Mouse (Mus musculus) CH12.LX (cell line): Measurements from ENCODE around the gene Gm9913.

ENCODE experiments used
- CTCF ChIP-seq, 2 experiments: IDR thresholded peaks in 1 of 2; conservative IDR thresholded peaks in 1 of 2; 2 replicates each; pipeline ENCODE4 v1.5.1; 2011 to 2012; ENCODE audit warnings: low read depth in 2 of 2, low read length in 2 of 2, improper control_type of control experiment in 1 of 2, inconsistent platforms in 1 of 2, mild to moderate bottlenecking in 1 of 2, moderate library complexity in 1 of 2
- E2F4 ChIP-seq: IDR thresholded peaks from 2 replicates; pipeline ENCODE4 v1.6.1; 2011; ENCODE audit warnings: low read depth, low read length, improper control_type of control experiment; ENCODE audit not compliant: insufficient replicate concordance
- EP300 ChIP-seq: IDR thresholded peaks from 2 replicates; pipeline ENCODE4 v1.6.1; 2011; ENCODE audit warnings: low read length, improper control_type of control experiment
- ETS1 ChIP-seq: conservative IDR thresholded peaks from 2 replicates; pipeline ENCODE4 v1.6.1; 2012; ENCODE audit warnings: low read depth, mild to moderate bottlenecking, inconsistent platforms, low read length, improper control_type of control experiment, moderate library complexity
- KAT2A ChIP-seq: IDR thresholded peaks from 2 replicates; pipeline ENCODE4 v1.6.1; 2012; ENCODE audit warnings: low read length, improper control_type of control experiment, inconsistent platforms; ENCODE audit not compliant: insufficient replicate concordance
- MXI1 ChIP-seq: IDR thresholded peaks from 2 replicates; pipeline ENCODE4 v1.6.1; 2011; ENCODE audit warnings: mild to moderate bottlenecking, low read depth, low read length, improper control_type of control experiment
- PAX5 ChIP-seq: IDR thresholded peaks from 2 replicates; pipeline ENCODE4 v1.6.1; 2012; ENCODE audit warnings: low read length, inconsistent platforms, mixed read lengths
- POLR2A ChIP-seq: IDR thresholded peaks from 2 replicates; pipeline ENCODE4 v1.6.1; 2011; ENCODE audit warnings: low read depth, mild to moderate bottlenecking, improper control_type of control experiment, low read length
- RAD21 ChIP-seq: IDR thresholded peaks from 2 replicates; pipeline ENCODE4 v1.6.1; 2011; ENCODE audit warnings: low read depth, mild to moderate bottlenecking, low read length, improper control_type of control experiment, moderate library complexity

DNA sequence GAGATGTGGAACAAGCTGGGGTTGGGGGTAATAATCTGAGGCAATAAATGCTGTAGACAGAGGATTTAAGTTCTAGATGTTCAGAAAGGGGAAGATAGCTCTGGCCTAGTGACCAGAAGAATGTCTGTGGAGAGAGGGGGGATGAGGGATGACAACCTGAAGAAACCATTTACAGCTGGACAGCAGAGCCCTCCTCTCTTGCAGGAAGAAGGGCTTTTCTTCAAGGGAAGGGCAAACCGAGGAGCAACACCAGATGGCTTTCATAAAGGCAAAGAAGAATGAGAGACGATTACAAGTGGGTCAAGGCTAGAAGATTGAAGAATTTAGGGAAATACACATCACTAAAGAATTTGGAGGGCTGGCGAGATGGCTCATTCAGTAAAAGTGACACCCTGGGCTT, 9.5 kb downstream of the Gm9913 start:
- TF ChIP-seq ETS1 (no peak), KAT2A (no peak), CTCF (conservative IDR thresholded peaks at IDR 0.05 in 1 of 2, IDR thresholded peaks at IDR 0.05 in 1 of 2; ENCODE audit: low read depth in 2 of 2, low read length in 2 of 2) (no peak), RAD21 (no peak), PAX5 (no peak), EP300 (no peak), POLR2A (no peak), MXI1 (no peak), E2F4 (no peak)
